Mouse (Mus musculus) heart, postnatal 0 days (tissue): ENCODE results near the gene Spp1. TPM values are rescaled to one million over a fixed set of nuclear protein-coding genes. Genes with fewer than 3 reads are reported as not detected.
A peak's percentile ranks its signal among the peaks of the same experiment; 100 is the strongest.

Experiments used
- ATAC-seq: fragments of 200-750 bp; cut with Nextera tagmentation; 2 replicates; pipeline ENCODE4 v1.8.0; 2017; ENCODE audit warnings: low read depth, moderate number of reproducible peaks, moderate library complexity; ENCODE audit not compliant: insufficient read depth
- DNase-seq: peaks from one replicate; pipeline ENCODE4 v3.0.0-alpha.2; 2016; ENCODE audit warnings: low spot score
- H3K27ac ChIP-seq: fragments of 300-500 bp; sonication (generic); 2 replicates; pipeline ENCODE4 v1.5.1; 2014; ENCODE audit warnings: low read depth, mild to moderate bottlenecking
- H3K27me3 ChIP-seq: fragments of 300-500 bp; sonication (generic); 2 replicates; pipeline ENCODE4 v1.6.1; 2014; ENCODE audit warnings: low read length, mixed read lengths; ENCODE audit not compliant: control insufficient read depth, insufficient read depth
- H3K36me3 ChIP-seq: fragments of 300-500 bp; sonication (generic); replicated peaks from 2 replicates; pipeline ENCODE4 v1.6.1; 2014; ENCODE audit warnings: low read length, mixed read lengths; ENCODE audit not compliant: control insufficient read depth, insufficient read depth
- H3K4me1 ChIP-seq: fragments of 300-500 bp; sonication (generic); 2 replicates; pipeline ENCODE4 v1.6.1; 2014; ENCODE audit warnings: antibody characterized with exemption; ENCODE audit not compliant: control insufficient read depth, insufficient read depth
- H3K4me2 ChIP-seq: fragments of 300-500 bp; sonication (generic); 2 replicates; pipeline ENCODE4 v1.6.1; 2014; ENCODE audit warnings: low read depth, mild to moderate bottlenecking, low read length, moderate library complexity
- H3K4me3 ChIP-seq: fragments of 300-500 bp; sonication (generic); 2 replicates; pipeline ENCODE4 v1.5.1; 2014; ENCODE audit warnings: low read depth, low read length
- H3K9ac ChIP-seq: fragments of 300-500 bp; sonication (generic); replicated peaks from 2 replicates; pipeline ENCODE4 v1.6.1; 2014; ENCODE audit warnings: low read depth, low read length, mixed read lengths
- H3K9me3 ChIP-seq: fragments of 300-500 bp; sonication (generic); replicated peaks from 2 replicates; pipeline ENCODE4 v1.6.1; 2016; ENCODE audit warnings: low read length; ENCODE audit not compliant: control insufficient read depth
- CTCF ChIP-seq: IDR thresholded peaks from 2 replicates; pipeline ENCODE4 v1.5.1; 2016; ENCODE audit warnings: antibody characterized with exemption, control low read depth, low read depth
- EP300 ChIP-seq: IDR thresholded peaks from 2 replicates; pipeline ENCODE4 v1.6.1; 2016; ENCODE audit warnings: antibody characterized with exemption, low read depth
- WGBS: fragments of 180-500 bp; shearing (Covaris S2); extraction: QIAGEN DNeasy Blood & Tissue Kit; methylation state at CpG from one replicate; pipeline ENCODE4 v1.1.7; 2014; 5-methylcytosine and 5-hydroxymethylcytosine counted together
- polyA plus RNA-seq: library from polyadenylated mRNA; unstranded; fragments of >200 nt; fragmentation: Nextera tagmentation; extraction: Ambion mirVana; gene quantifications from 2 replicates; pipeline ENCODE4 v1.2.1, GENCODE M21; 2015
- total RNA-seq: library from RNA; depleted of rRNA; stranded (reverse); fragments of >200 nt; gene quantifications from 2 replicates; pipeline ENCODE4 v1.2.3, GENCODE M21; 2014; ENCODE audit warnings: low replicate concordance; rRNA removed

Spp1 gene
- total and polyA plus RNA-seq, 2 experiments from 2014 or later = 0.53 to 11.2 TPM

DNA sequence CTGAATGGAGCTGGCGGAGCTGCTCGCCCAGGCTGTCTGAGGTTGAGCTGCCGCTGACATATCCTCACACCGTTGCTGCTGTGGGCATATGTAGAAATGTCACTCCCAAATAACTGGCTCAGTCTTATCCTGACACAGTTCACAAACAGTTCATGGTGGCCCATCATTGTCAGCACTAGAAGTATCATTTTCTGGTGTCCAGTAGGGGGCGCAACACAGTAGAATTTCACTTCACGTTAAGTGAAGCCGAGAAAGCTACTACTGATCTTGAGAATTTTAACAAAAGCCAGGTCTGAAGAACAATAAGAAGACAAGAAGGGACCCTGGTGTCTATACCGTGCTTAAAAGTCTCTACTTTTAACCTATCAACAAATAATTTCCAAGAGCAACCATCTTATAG is 37.5 kb downstream of the Spp1 start:
- H3K27ac ChIP-seq = no peak overlapping the region
- no peak for DNase-seq
- no peak overlapping the region for H3K9ac ChIP-seq
- no peaks in the 10 kb centered on the region for H3K27me3 ChIP-seq
- peaks cover 45% of the 10 kb centered on the region for H3K36me3 ChIP-seq
- H3K4me1 ChIP-seq = no peaks in the 10 kb centered on the region
- 92% methylated on average over 8 of the region's 8 CpGs for WGBS
- no peak for TF ChIP-seq EP300
- peak; percentile 19; the same call in 1 of the 2 replicates for TF ChIP-seq CTCF
- no peaks in the 10 kb centered on the region for H3K9me3 ChIP-seq
- no peak overlapping the region for H3K4me2 ChIP-seq
- ATAC-seq = no peak
- H3K4me3 ChIP-seq = no peak overlapping the region

DNA sequence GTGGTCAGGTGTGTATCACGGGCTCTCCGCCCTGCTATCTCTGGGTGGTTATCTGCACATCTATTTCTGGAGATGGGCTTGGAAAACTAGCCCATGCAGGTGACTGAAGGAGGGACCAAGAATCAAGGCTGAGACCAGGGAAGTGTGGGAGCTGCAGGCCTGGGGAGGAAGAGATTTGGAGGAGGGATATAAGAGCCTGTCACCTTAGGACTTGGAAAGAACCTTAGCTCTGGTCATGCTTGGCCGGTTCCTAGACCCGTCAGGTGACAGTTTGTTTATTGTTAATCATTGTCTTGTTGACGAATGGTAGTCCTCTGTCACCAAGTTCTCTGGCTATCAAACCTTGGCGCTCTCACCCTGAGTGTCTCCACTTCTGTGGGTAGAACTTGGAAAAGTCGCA is 45.4 kb downstream of the Spp1 start:
- no peak overlapping the region for H3K4me2 ChIP-seq
- no peak overlapping the region for H3K27ac ChIP-seq
- H3K4me1 ChIP-seq = no peaks in the 10 kb centered on the region
- TF ChIP-seq CTCF (no peak), EP300 (no peak)
- WGBS = 84% methylated on average over 7 of the region's 7 CpGs
- H3K9me3 ChIP-seq = no peaks in the 10 kb centered on the region
- H3K36me3 ChIP-seq = peaks cover 74% of the 10 kb centered on the region
- H3K27me3 ChIP-seq = no peaks in the 10 kb centered on the region
- no peak overlapping the region for H3K4me3 ChIP-seq
- ATAC-seq (no peak), DNase-seq (no peak)
- H3K9ac ChIP-seq = no peak overlapping the region

- ATAC-seq (no peak), DNase-seq (no peak)
- Histone ChIP-seq H3K27me3 (no peaks in the 10 kb centered on the region), H3K27ac (no peak overlapping the region), H3K4me2 (no peak overlapping the region), H3K9me3 (no peaks in the 10 kb centered on the region), H3K36me3 (peaks cover 77% of the 10 kb centered on the region), H3K4me1 (no peaks in the 10 kb centered on the region), H3K4me3 (no peak overlapping the region), H3K9ac (no peak overlapping the region)
- no peak for TF ChIP-seq EP300
- TF ChIP-seq CTCF = no peak
- 59% methylated on average over 8 of the region's 8 CpGs for WGBS
Observed at GRCm38 (mm10) chr5:104482856-104483255, 47.9 kb downstream of the Spp1 start.

Other genes starting within 250 kb of the Spp1 start
- gene Dmp1, start 232.5 kb upstream of the Spp1 start, total RNA-seq = not detected in 2 replicates
- gene Dmp1, start 232.5 kb upstream of the Spp1 start, polyA plus RNA-seq = 0.05 TPM in 1 of 2 replicates, not detected in the other
- gene Ibsp, start 135.9 kb upstream of the Spp1 start, total RNA-seq = not detected in 2 replicates
- not detected in 2 replicates for gene Ibsp, start 135.9 kb upstream of the Spp1 start, polyA plus RNA-seq
- gene Mepe, start 109.8 kb upstream of the Spp1 start, total RNA-seq = not detected in 2 replicates
- gene Mepe, start 109.8 kb upstream of the Spp1 start, polyA plus RNA-seq = not detected in 2 replicates
- 15.4 and 29.4 TPM in 2 replicates for gene Pkd2, start 24.3 kb downstream of the Spp1 start, total RNA-seq
- gene Pkd2, start 24.3 kb downstream of the Spp1 start, polyA plus RNA-seq = 4.5 and 4.7 TPM in 2 replicates
- gene BC005561, start 73.2 kb downstream of the Spp1 start, total RNA-seq = 3.1 and 3.5 TPM in 2 replicates
- 5.0 and 5.6 TPM in 2 replicates for gene BC005561, start 73.2 kb downstream of the Spp1 start, polyA plus RNA-seq